Mouse (Mus musculus): ENCODE measurements at regions not wholly inside any gene's neighbourhood (a gene's known extent, or its start where the extent isn't known, plus 50 kb on each side); places are given as distances from the start of the nearest gene placed in this dataset.

DNA sequence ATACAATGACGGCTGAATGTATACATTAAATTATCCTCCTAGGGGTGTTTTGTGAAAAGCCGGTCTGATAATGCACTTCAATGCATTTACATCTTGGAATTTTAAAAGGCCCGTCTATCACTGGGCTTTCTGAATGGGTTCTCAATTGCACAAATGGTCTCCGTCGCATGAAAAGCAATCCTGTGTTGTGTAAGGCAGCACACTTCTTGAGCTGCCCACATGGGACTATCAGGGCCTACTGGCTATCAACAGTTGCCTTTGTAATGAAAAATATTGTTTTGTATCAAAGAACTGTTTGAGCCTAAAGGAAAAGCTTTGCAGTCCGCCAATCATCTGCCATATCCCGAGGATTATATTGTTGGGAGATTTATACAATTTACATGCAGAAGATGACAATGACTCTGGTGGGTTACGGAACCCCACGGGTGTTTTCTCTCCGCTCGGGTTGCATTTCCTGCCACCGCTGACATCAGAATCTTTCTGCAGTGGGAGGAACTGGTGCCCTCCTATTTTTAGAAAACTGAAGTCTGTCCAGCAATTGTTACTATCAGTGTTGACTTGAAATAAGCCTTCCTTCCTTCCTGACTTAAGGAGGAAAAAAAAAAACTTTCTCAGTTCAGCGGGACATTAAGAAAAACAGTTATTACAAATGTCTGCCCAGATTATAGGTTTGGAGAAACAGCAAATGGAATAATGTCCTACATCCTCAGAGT lies 118.7 kb downstream of the Tmem26 start:
- no peak for DNase-seq

DNA sequence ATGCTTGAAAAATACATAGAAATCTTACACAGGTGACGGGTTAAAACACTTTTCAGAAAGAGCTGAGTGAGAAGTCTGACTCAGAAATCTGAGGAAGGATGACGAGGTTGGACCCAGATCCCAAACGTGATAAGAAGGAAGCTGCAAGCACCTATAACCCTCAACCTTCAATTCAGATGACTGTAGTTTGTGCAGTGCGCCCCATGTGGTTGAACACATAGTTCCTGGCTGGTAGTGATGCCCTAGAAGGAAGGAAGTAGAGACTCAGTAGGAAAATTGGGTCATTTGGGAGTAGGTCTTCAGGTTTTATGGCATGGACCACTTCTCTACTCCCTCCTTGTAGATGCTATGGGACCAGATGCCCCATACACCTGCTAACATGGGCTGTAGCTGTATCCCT lies 120.6 kb downstream of the Tmem26 start:
- no peak for DNase-seq

DNA sequence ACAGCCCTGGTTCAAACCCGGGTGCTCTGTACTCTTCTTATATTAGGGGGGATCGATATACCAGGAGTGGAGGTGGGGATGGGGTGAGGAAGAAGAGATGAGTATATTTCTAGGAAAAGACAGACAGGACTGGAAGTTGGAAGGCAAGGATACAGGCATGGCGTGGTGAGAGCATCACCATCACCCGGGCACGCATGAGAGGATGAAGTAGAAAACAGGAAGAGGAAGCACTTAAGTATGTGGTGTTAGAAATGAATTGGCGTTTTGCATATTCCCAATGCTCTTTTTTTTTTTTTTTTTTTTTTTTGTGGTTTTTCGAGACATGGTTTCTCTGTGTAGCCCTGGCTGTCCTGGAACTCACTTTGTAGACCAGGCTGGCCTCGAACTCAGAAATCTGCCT lies 121.2 kb downstream of the Tmem26 start:
- no peak for DNase-seq

DNA sequence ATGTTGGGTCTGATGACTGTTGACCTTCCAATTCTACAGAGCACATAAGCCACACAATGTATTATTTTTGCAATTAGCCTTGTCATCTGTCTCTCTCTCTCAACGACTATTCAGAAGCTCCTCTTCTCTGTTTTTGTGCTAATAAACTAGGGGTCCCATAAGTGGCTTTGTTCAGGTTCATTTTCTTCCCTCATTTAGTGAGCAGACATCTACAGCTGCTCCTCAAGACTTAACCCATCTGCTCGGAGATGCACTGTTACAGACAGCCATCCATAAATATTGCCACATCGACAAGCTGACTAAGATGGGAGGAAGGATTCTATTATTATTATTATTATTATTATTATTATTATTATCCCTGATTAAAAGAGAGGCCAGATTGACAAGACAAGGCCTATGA lies 127.7 kb downstream of the Tmem26 start:
- DNase-seq, result no peak

DNA sequence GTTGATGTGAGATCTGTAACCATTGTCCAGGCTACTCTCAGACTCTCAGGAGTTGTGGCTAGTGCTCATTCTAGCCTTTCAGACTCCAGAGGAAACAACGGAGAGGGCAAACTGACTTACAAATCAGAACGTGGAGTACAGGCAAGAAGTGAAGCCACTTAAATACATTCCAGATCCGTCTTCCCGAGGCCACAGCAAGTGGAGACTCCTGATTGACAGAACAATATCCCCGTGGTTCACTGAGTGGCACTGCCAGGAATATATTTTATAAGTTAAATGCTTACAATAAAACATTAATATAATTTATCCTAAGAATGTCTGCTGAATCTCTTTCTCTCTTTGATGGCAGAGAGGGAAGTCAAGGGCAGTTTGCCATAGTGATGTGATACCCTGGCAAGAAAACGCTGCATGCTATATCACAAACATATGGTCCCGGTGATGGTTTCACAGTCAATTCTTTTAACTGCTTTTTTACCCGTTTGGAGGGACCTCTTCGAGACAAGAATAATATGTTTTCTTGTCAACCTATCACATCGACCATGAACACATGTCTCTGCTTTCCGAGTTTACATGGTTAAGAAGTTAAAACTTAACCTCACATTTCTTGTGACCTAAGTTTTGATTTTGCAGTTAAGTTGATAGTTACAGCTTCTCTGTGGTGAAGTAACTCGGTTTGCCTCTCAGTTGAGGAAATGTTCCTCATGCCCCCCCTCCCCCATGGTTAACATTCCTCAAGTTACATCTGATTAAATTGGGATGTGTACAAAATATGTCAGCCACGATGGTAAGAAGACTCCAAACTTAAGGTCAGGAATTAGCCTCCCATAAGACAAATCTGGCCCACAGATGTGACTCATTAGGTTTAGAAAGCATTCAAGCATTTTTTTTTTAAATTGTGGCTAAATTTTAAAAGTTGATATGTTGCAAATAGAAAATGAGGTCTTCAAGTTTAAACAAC lies 132.8 kb downstream of the Tmem26 start:
- DNase-seq, result no peak

DNA sequence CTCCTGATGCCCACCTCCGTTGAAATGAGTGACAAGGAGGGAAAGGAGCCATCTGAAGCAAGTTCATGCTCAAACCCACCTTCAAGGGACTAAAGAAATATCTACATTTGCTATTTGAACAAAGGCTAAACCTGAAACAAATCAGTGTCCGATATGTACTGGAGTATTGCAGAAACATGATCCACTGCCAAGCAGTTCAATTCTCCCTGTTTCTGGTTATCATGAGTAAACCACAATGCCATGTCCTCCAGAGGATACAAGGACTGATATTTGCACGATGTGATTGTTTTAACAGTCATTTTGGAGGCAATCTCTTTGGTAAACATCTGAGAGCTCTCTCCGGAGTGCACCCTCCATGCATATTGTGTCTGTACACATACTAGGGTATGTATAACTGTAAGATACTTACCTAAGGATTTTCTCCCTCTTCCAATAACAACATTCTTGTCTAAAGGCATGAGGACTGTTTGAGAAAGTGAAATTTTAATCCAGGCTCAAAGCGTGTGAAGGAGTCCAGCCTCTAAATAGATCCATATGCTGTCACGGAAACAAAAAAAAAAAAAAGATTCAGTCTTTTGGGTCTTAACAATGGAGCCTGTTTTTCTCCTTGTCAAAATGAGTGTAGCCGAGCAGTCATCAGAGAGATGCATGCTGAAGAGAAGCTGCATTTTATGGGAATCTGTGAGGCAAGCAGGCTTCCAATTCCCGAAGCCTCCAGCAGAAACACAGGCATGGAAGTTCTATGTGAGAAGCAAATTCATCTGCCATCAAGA lies 141.3 kb downstream of the Tmem26 start:
- DNase-seq, result no peak

DNA sequence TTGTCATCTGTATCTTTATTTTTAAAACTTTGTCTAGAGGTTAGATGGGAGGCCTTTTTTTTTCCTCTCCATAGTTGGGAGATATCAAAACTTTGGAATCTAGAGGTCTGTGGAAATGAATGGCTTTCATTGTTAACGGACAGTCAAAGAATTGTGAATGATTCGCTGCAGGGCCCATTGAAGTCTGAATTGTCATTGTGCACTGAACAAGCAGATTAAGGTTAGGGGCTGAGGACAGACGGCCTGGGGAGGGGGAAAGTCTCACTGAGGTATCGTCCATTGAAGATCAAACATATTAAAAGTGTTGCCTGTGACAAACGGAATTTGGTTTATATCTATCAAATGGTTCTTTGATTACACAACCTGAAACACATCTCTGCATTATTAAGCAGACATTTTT lies 142.3 kb downstream of the Tmem26 start:
- no peak for DNase-seq

DNA sequence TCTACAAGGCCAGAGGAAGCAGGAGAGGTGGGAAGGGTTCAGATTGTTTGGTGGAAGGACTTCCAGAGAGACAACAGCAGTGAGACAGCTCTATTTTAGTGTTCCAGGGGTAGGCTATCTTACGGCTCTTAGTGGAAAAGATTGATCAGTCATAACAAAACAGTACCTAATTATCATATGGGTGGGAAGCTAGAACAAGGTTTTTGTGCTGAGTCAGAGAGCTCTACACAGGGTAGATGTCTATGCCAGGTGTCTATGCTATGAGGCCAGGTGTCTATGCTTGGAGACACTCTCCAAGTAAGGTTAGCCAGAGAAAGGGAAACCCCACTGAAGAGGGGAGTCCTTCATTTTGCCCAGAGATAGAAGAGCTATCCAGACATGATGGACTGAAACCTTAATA lies 143.9 kb downstream of the Tmem26 start:
- DNase-seq, result no peak

DNA sequence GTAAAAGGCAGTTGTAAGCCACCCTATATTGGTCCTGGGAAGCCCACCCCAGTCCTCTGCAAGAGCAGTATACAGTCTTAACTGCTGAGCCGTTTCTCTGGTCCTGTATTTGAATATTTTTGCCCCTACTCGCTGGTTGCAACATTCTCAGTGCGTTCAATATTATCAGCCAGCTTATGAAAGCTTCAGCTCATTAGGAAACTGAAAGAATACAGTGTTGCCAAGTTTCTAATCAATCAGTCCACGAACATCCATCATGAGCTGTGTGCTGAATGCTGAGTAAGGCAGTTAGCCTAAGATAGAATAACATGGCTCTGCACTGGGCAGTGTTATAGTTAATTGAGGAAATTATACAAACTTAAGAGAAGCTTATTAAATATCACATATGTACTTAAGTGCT lies 148.7 kb downstream of the Tmem26 start:
- DNase-seq, result no peak

DNA sequence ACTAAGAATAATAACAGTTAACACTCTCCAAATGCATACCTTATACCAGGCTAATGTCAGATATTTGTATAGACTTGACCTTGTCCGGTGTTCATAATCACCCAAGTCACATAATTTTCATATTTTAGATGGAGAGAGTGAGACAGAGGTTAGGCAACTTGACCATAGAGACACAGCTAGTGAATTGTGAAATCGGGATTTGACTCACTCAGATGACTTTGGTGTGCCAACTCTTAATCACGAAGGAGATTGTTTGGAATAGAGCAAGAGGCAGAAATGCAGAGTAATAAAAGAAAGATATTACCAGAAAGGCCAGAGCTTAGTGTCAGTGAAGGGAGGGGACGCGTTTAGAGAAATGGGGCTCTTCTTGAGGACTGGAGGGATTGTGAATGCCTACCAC lies 152.2 kb downstream of the Tmem26 start:
- DNase-seq, result no peak

DNA sequence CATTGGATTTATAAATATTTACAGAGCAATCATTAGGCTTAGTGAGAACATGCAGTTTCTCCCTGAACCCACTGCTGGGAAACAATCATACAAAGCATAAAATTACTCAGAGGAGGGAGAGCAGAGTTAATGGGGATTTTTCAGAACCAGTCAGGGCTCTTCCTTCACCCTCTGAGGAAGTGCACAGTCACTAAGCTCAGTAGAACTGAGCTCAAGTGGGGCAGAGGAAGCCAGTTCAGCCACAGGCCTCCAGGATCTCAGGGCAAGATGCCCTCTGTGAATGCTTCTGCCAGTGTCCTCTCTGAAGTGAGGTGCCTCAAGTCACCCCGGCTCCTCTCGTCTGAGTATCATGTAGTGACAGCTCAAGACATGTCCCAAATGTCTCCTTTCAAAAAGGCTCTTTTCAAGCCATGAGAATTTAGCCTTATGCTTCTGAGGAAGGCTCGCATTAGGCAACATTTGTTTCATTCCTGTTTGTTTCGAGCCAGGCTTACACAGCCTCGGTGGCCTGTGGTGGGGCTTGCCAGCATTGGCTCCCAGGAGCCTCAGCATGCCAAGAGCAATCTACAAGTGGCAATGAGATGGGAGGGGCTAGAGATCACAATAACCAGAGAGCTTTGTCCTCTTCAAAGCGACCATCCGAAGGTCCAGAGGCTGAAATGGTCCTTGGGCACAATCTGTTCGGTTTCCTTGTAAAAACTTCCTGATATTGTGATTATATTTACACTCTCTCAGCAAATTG lies 169.8 kb downstream of the Tmem26 start:
- DNase-seq, result peak; percentile 46

DNA sequence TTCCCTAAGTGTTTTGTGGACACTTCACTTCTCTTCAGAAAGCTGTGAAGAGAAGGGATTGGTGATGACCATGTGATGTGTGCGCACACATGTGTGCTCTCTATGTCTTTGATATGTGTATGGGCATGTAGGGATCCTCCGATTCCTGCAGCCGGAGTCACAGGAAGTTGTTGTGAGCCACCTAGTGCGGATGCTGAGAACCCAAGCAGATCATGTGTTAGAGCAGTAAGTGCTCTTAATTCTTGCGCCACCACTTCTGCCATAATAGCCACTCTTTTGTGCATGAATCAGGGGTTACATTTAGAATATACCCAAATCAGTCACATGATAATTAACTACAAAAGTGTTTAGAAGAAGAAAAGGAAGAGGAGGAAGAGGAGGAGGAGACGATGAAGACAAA lies 170.7 kb downstream of the Tmem26 start:
- DNase-seq, result no peak

DNA sequence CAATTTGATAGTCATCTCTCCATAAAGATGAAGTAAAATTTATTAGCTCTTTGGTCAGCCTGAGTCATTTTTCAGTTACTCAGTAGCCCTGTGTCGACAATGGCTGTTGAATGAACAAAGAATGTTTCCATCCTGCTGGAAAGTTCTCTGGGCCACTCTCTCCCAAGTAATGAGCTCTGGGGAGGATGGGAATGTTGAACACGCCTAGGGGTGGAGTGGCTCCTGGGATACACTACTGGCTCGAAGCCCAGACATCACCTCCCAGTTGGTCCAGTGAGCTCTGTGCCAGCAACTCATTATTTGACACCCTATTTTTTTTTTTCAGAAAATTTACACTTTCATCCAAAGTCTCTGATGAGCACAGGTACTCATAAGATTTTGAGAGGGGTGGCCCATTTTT lies 174.1 kb downstream of the Tmem26 start:
- DNase-seq, result peak; percentile 47

DNA sequence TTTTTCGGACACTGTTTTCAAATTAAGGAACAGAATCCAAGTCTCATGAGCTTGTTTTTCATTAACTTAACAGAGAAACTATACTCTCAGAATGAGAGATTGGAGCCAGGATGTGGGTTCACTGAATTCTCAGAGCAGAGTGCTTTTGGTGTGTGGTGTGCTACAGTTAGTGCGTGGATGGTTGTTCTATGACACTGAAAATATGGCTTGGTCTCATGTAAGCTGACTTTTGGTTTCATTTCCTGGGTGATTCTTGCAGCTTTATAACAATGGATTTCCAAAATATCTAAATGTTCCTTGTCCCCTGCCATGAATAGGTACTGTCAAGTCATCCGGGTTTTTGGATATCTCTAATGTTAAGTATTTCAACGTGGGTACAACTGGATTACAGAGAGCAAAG lies 177.7 kb downstream of the Tmem26 start:
- DNase-seq, result no peak

DNA sequence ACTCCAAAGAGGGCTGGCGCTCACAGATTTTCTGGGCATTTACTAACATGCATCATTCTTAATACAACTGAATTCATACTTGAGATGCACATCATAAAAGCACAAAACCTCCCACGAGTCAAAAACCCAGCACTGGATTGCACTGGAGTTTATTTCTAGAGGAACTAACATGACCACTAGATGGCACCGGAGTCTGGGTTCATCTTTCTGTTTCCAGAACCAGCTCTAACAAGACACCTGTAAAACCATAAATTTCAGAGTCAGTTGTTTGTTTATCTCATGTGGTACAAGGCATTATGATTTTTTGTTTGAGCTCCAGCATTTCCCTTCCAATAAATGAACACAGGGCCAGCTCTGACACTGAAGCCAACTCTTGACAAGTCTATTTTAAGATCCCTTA lies 179.2 kb downstream of the Tmem26 start:
- no peak for DNase-seq

DNA sequence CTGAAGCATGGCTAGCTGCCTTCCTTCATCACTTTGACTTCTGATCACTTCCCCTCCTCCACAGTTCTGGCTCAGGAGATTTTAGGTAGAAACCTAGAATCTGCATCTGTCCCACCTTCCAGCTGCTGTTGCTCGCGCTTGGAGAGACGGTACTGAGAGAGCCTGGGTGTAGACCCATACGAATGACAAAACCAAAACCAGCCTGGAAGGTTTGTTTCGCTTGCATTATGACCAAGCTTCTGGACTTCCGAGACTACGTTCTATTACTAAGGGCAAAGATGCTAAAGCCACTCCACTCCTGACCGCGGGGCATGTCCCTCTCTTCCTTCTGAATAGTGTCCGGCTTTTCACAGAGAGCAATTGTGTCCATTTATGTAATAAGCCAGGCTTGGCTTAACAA lies 180.9 kb downstream of the Tmem26 start:
- DNase-seq, result no peak

DNA sequence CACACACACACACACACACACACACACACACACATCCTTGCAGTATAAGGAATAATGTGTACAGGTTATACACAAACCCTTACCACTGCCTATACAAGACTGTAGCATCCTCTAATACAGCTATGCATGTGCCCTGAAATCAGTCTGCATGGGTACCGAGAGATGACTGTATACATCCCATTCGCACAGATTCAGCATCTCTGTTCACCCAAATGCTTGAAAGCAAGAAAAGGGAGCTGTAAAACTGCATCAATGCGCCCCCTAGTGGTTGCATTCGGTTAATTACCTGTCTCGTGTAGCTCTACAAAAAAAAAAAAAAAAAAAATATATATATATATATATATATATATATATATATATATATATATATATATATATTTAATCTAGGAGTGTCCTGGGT lies 184.8 kb downstream of the Tmem26 start:
- no peak for DNase-seq

DNA sequence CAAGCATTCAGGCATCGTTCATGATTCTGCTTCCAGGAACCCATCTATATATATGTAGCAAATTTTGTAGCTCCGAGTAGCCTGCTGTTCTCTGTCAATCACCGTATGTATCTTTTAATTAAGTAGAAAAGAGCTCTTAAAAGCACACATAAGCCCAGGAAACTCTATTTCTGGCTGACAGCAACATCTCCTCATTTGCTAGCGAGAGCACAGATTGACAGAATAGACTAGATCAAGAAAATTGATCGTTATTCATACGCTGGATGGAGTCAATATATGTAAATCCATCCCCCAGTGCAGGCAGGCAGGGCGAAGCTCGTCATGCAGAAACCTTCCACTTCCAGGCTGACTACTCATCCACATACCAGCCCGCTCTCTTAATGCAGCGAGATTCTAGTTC lies 185.6 kb downstream of the Tmem26 start:
- DNase-seq, result no peak

DNA sequence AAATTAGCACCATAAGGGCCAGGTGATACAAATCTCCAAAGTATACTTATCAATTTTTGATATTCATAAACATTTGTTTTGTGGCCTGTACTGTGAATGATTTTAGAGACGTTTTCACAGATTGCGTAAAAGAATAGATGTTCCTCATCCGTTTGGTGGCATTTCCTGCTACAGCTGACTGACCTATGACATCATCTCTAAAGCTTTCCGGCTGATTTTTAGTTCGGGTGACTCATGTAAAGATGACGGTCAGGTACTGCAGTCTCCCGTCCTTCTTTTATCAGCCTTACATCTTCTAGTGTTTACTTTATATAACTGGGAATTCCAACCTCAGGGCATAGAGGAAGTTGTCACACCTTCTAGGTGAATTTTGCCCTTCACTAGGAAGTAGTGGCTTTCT lies 192.7 kb downstream of the Tmem26 start:
- DNase-seq, result no peak

DNA sequence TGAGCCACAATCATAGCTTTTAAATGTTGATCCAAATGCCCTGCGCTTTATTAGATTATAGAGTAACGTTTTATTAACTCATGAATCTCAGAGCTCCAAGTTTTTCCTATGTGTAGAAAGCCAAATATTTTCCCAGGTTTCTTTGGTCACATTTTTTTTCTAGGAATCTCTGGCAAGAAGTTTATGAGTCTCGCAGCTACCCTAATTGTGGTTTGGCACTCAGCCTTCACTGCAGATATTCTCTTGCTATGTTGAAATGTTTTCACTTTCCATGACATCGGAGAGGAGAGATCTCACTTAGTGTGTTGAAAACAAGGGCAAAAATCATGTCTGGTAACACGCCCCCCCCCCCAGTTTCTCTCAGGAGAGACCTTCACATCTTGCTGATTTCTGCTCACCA lies 212.4 kb downstream of the Tmem26 start:
- DNase-seq, result no peak

DNA sequence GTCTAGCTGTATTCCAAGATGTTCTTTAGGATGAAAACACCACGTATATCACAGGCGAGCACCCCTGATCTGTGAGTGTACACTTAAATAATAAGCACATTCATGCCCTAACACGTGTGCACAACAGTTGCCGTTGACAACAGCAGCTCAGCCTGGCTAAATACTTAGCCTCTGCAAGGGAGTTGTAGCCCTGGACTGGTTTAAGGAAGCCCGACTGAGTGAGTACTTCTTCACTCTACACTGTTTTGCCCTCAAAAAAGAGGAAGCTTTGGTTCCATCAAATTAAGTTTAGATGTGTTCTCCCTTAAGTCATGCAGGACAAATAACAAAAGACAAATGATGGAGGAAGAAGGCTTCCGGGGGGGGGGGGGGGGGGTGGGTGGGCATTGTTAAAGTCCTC lies 208.0 kb upstream of the Rhobtb1 start:
- DNase-seq, result no peak

DNA sequence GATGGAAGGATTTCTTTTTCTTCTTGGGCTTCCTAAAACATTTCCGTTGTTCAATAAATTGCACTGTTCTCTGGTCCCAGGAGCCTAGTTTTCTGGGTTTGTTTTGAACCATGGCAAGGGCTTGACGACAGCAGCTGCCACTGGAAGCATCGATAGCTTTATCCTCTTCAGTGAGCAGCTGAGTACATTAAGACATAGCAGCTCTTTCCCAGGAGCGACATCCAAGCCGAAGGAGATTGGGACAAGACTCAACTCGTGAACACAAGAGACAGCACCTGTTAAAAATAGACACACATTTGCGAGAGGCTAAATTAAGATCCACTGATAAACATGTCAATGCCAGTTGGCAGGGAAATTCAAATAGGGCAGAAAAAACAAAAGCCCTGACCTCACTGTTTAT lies 194.7 kb upstream of the Rhobtb1 start:
- DNase-seq, result peak; percentile 29

Data from gastrocnemius, postnatal 25 days (tissue).